Mouse (Mus musculus) olfactory bulb, adult 2 months (tissue): ENCODE data around the gene Sgms1.

Source experiments
- CTCF ChIP-seq: fragments of 200-500 bp; IDR thresholded peaks from 2 replicates; pipeline ENCODE4 v1.5.1; 2012; ENCODE audit warnings: low read depth, mild to moderate bottlenecking, low read length, moderate library complexity; ENCODE audit not compliant: insufficient read depth
- POLR2A ChIP-seq: fragments of 200-500 bp; IDR thresholded peaks from 2 replicates; pipeline ENCODE4 v1.6.1; 2012; ENCODE audit warnings: mild to moderate bottlenecking, low read depth, low read length, moderate library complexity; ENCODE audit not compliant: insufficient read depth

GRCm38 (mm10) chr19:32157045-32157444, 232.5 kb downstream of the Sgms1 start:
- no peak for TF ChIP-seq CTCF
- no peak for TF ChIP-seq POLR2A
